Mouse (Mus musculus): ENCODE data around the gene Stk33. TPM values are rescaled to one million over a fixed set of nuclear protein-coding genes. Genes with fewer than 3 reads are reported as not detected.
A peak's percentile ranks its signal among the peaks of the same experiment; 100 is the strongest.
"Not testable (repeated sequence)": the region's sequence is repeated elsewhere in the genome, so short reads cannot be mapped to it uniquely, and the experiment has no call there.

Stk33 gene
- polyA plus RNA-seq (2012; rRNA removed), result 2.1 and 2.6 TPM in 2 replicates

- DNase-seq (ENCODE audit: extremely low spot score in 1 of 2, low spot score in 1 of 2), result peak in 1 of 2 experiments; percentile 22
These were observed at the start of gene Stk33 for GRCm38 (mm10) chr7:109438781-109439591. Stk33 (minus strand) TSS chr7:109439081.

GRCm38 (mm10) chr7:109484221-109484620 lies 45.3 kb upstream of the Stk33 start:
- peak in 1 of 2 experiments; percentile 27 for DNase-seq (ENCODE audit: extremely low spot score in 1 of 2, low spot score in 1 of 2)

- DNase-seq (ENCODE audit: extremely low spot score in 1 of 2, low spot score in 1 of 2), result peak in 1 of 2 experiments; percentile 17
These were observed 41.9 kb upstream of the Stk33 start for GRCm38 (mm10) chr7:109480765-109481197.

GRCm38 (mm10) chr7:109477926-109478325 lies 39.0 kb upstream of the Stk33 start:
- no peak for DNase-seq (ENCODE audit: extremely low spot score in 1 of 2, low spot score in 1 of 2)

- DNase-seq (ENCODE audit: extremely low spot score in 1 of 2, low spot score in 1 of 2), result no peak
These were observed 31.8 kb upstream of the Stk33 start for GRCm38 (mm10) chr7:109470700-109471099.

GRCm38 (mm10) chr7:109468262-109468701 lies 29.4 kb upstream of the Stk33 start:
- DNase-seq (ENCODE audit: extremely low spot score in 1 of 2, low spot score in 1 of 2), result peak in 1 of 2 experiments; percentile 26

- DNase-seq (ENCODE audit: extremely low spot score in 1 of 2, low spot score in 1 of 2), result peak in 1 of 2 experiments; percentile 59
These were observed 28.7 kb upstream of the Stk33 start for GRCm38 (mm10) chr7:109467591-109467990.

GRCm38 (mm10) chr7:109460698-109461097 lies 21.8 kb upstream of the Stk33 start:
- no peak for DNase-seq (ENCODE audit: extremely low spot score in 1 of 2, low spot score in 1 of 2)

GRCm38 (mm10) chr7:109456563-109456962 lies 17.7 kb upstream of the Stk33 start:
- DNase-seq (ENCODE audit: extremely low spot score in 1 of 2, low spot score in 1 of 2), result no peak

GRCm38 (mm10) chr7:109455748-109456147 lies 16.9 kb upstream of the Stk33 start:
- no peak for DNase-seq (ENCODE audit: extremely low spot score in 1 of 2, low spot score in 1 of 2)

GRCm38 (mm10) chr7:109454856-109455255 lies 16.0 kb upstream of the Stk33 start:
- DNase-seq (ENCODE audit: extremely low spot score in 1 of 2, low spot score in 1 of 2), result no peak

GRCm38 (mm10) chr7:109448060-109448459 lies 9.2 kb upstream of the Stk33 start:
- no peak for DNase-seq (ENCODE audit: extremely low spot score in 1 of 2, low spot score in 1 of 2)

GRCm38 (mm10) chr7:109445012-109445411 lies 6.1 kb upstream of the Stk33 start:
- DNase-seq (ENCODE audit: extremely low spot score in 1 of 2, low spot score in 1 of 2), result peak in 1 of 2 experiments; percentile 85

- no peak for DNase-seq (ENCODE audit: extremely low spot score in 1 of 2, low spot score in 1 of 2)
These were observed 3.9 kb upstream of the Stk33 start for GRCm38 (mm10) chr7:109442739-109443138.

GRCm38 (mm10) chr7:109440697-109441269 lies 1.9 kb upstream of the Stk33 start:
- DNase-seq (ENCODE audit: extremely low spot score in 1 of 2, low spot score in 1 of 2), result no peak

- peak in 1 of 2 experiments; percentile 56 for DNase-seq (ENCODE audit: extremely low spot score in 1 of 2, low spot score in 1 of 2)
These were observed 14.3 kb downstream of the Stk33 start for GRCm38 (mm10) chr7:109424422-109425159.

GRCm38 (mm10) chr7:109422803-109423202 lies 16.1 kb downstream of the Stk33 start:
- DNase-seq (ENCODE audit: extremely low spot score in 1 of 2, low spot score in 1 of 2), result no peak

- no peak for DNase-seq (ENCODE audit: extremely low spot score in 1 of 2, low spot score in 1 of 2)
These were observed 33.4 kb downstream of the Stk33 start for GRCm38 (mm10) chr7:109405491-109405890.

- no peak for DNase-seq (ENCODE audit: extremely low spot score in 1 of 2, low spot score in 1 of 2)
These were observed 39.6 kb downstream of the Stk33 start for GRCm38 (mm10) chr7:109399299-109399698.

GRCm38 (mm10) chr7:109381131-109381530 lies 57.8 kb downstream of the Stk33 start:
- no peak for DNase-seq (ENCODE audit: extremely low spot score in 1 of 2, low spot score in 1 of 2)

GRCm38 (mm10) chr7:109373556-109373955 lies 65.3 kb downstream of the Stk33 start:
- not testable (repeated sequence) for DNase-seq (ENCODE audit: extremely low spot score in 1 of 2, low spot score in 1 of 2)
